Mouse (Mus musculus) thymus, postnatal 0 days (tissue): ENCODE data around the gene Irf8. TPM values are rescaled to one million over a fixed set of nuclear protein-coding genes. Genes with fewer than 3 reads are reported as not detected.
A peak's percentile ranks its signal among the peaks of the same experiment; 100 is the strongest.
"Not testable (repeated sequence)": the region's sequence is repeated elsewhere in the genome, so short reads cannot be mapped to it uniquely, and the experiment has no call there.

Experiments used
- DNase-seq: peaks from one replicate; pipeline ENCODE4 v3.0.0-alpha.2; 2015; ENCODE audit warnings: low spot score
- polyA plus RNA-seq: library from polyadenylated mRNA; unstranded; fragments of >200 nt; fragmentation: Nextera tagmentation; extraction: Ambion mirVana; gene quantifications from 2 replicates; pipeline ENCODE4 v1.2.1, GENCODE M21; 2015

Gene Irf8
- polyA plus RNA-seq, 1 experiment from 2014 or later: 77.8 TPM

- peak; percentile 84 for DNase-seq
Observed at GRCm38 (mm10) chr8:120795944-120796635, 59.9 kb downstream of the Irf8 start.

GRCm38 (mm10) chr8:120797019-120797727 lies 61.0 kb downstream of the Irf8 start:
- no peak for DNase-seq

GRCm38 (mm10) chr8:120800308-120800865 lies 64.2 kb downstream of the Irf8 start:
- DNase-seq: peak; percentile 49

GRCm38 (mm10) chr8:120803661-120804375 lies 67.7 kb downstream of the Irf8 start:
- DNase-seq: not testable (repeated sequence)

- DNase-seq: no peak
Observed at GRCm38 (mm10) chr8:120804741-120805140, 68.6 kb downstream of the Irf8 start.

Other genes with a start within 250 kb of the Irf8 start
- 60.0 and 77.9 TPM in 2 replicates for gene Gins2, start 147.1 kb upstream of the Irf8 start, polyA plus RNA-seq
- gene 1190005I06Rik, start 88.7 kb upstream of the Irf8 start, polyA plus RNA-seq: 2.1 TPM in 2 replicates
- gene Gm27021, start 68.3 kb upstream of the Irf8 start, polyA plus RNA-seq: 1.6 and 2.3 TPM in 2 replicates
- gene Cox4i1, start 68.1 kb upstream of the Irf8 start, polyA plus RNA-seq: 1,161 and 1,200 TPM in 2 replicates
- gene Emc8, start 67.8 kb upstream of the Irf8 start, polyA plus RNA-seq: 259 and 294 TPM in 2 replicates